Mouse (Mus musculus) liver, postnatal 0 days (tissue): Measurements from ENCODE around the gene Oas1g.

Experiments used
- CTCF ChIP-seq: sonication (generic); IDR thresholded peaks from 2 replicates; pipeline ENCODE4 v1.5.1; 2016; ENCODE audit warnings: antibody characterized with exemption, low read depth
- EP300 ChIP-seq: IDR thresholded peaks from 2 replicates; pipeline ENCODE4 v1.6.1; 2016; ENCODE audit warnings: antibody characterized with exemption, low read depth, mild to moderate bottlenecking

DNA sequence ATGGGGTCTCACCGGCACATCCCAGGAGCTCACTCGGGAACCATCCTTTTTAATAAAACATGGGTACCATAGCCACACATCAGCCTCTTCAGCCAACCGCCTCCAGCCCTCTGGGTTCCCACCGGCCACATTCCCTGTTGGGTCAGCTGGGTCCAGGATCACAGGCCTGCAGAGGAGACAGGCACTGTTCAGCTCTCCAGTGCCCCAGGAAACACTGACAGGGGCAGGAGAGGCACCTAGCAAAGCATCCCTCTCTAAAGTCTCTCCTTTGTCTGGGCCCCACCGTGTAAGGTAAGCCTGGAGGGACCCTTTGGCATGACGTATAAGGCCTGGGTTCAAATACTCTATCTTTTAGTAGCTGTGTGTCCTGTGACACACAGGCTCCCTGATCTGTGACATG, 10.9 kb upstream of the Oas1g start:
- TF ChIP-seq CTCF = no peak
- TF ChIP-seq EP300 = no peak
